Mouse (Mus musculus) heart, embryonic 14.5 days (tissue): ENCODE data around the gene Hoxa5. TPM values are rescaled to one million over a fixed set of nuclear protein-coding genes. Genes with fewer than 3 reads are reported as not detected.

Experiments used
- ATAC-seq: fragments of 200-750 bp; cut with Nextera tagmentation; 2 replicates; pipeline ENCODE4 v1.8.0; 2017; ENCODE audit warnings: low read depth, moderate TSS enrichment; ENCODE audit not compliant: insufficient number of reproducible peaks, insufficient read depth, low FRiP score
- H3K27ac ChIP-seq, 2 experiments: fragments of 200-500 bp in 1 of 2; fragments of 300-500 bp in 1 of 2; sonication (generic) in 1 of 2; replicated peaks in 1 of 2; 2 replicates each; pipeline ENCODE4 v1.5.1; 2012 to 2014; ENCODE audit warnings: low read depth in 2 of 2, low read length in 2 of 2, control low read depth in 1 of 2, mild to moderate bottlenecking in 1 of 2, mixed read lengths in 1 of 2; ENCODE audit not compliant: control insufficient read depth in 1 of 2, insufficient read depth in 1 of 2
- H3K27me3 ChIP-seq: fragments of 300-500 bp; sonication (generic); 2 replicates; pipeline ENCODE4 v1.6.1; 2014; ENCODE audit warnings: mild to moderate bottlenecking, low read length, control low read depth; ENCODE audit not compliant: control insufficient read depth, insufficient read depth
- H3K36me3 ChIP-seq: fragments of 300-500 bp; sonication (generic); 2 replicates; pipeline ENCODE4 v1.6.1; 2014; ENCODE audit warnings: mild to moderate bottlenecking, control low read depth, low read length, mixed read lengths; ENCODE audit not compliant: control insufficient read depth, insufficient read depth
- H3K4me1 ChIP-seq, 2 experiments: fragments of 200-500 bp in 1 of 2; fragments of 300-500 bp in 1 of 2; sonication (generic) in 1 of 2; 2 replicates each; pipeline ENCODE4 v1.6.1; 2012 to 2014; ENCODE audit warnings: low read length in 2 of 2, control low read depth in 1 of 2, mixed read lengths in 1 of 2; ENCODE audit not compliant: control insufficient read depth in 2 of 2, insufficient read depth in 2 of 2
- H3K4me2 ChIP-seq: fragments of 300-500 bp; sonication (generic); 2 replicates; pipeline ENCODE4 v1.6.1; 2014; ENCODE audit warnings: mild to moderate bottlenecking, low read length
- H3K4me3 ChIP-seq, 2 experiments: fragments of 200-500 bp in 1 of 2; fragments of 300-500 bp in 1 of 2; sonication (generic) in 1 of 2; 2 replicates each; pipeline ENCODE4 v1.5.1; 2012 to 2014; ENCODE audit warnings: low read length in 2 of 2, mild to moderate bottlenecking in 2 of 2, control low read depth in 1 of 2, low read depth in 1 of 2, moderate library complexity in 1 of 2; ENCODE audit not compliant: control insufficient read depth in 1 of 2, insufficient read depth in 1 of 2
- H3K9ac ChIP-seq: fragments of 300-500 bp; sonication (generic); 2 replicates; pipeline ENCODE4 v1.6.1; 2014; ENCODE audit warnings: mild to moderate bottlenecking, low read length
- H3K9me3 ChIP-seq: fragments of 300-500 bp; sonication (generic); 2 replicates; pipeline ENCODE4 v1.6.1; 2016; ENCODE audit warnings: low read length, control low read depth; ENCODE audit not compliant: control insufficient read depth
- WGBS: fragments of 180-500 bp; shearing (Covaris S2); extraction: QIAGEN DNeasy Blood & Tissue Kit; methylation state at CpG from one replicate; pipeline ENCODE4 v1.1.7; 2014; 5-methylcytosine and 5-hydroxymethylcytosine counted together
- polyA plus RNA-seq: library from polyadenylated mRNA; unstranded; fragments of >200 nt; fragmentation: Nextera tagmentation; extraction: Ambion mirVana; gene quantifications from 2 replicates; pipeline ENCODE4 v1.2.1, GENCODE M21; 2014

The Hoxa5 gene
- polyA plus RNA-seq, 1 experiment from 2014 or later, result 1.3 TPM

- Histone ChIP-seq H3K4me3 (peak within 1 kb of the TSS in 1 of 2 experiments; percentile 12; a peak in 1 of 4 replicates), H3K9ac (no peak within 1 kb of the TSS), H3K4me2 (peak within 1 kb of the TSS; percentile 14; the same call in 1 of the 2 replicates), H3K27ac (no peak within 1 kb of the TSS), H3K9me3 (no peaks in the 10 kb centered on the region), H3K4me1 (peaks cover 5 to 22% of the 10 kb centered on the region in 2 experiments; a peak in 3 of 4 replicates), H3K27me3 (peaks cover 100% of the 10 kb centered on the region), H3K36me3 (no peaks in the 10 kb centered on the region)
- no peak for ATAC-seq
- WGBS, result 2% methylated on average over 47 of the region's 47 CpGs
Measured at GRCm38 (mm10) chr6:52208072-52208867, 3.9 kb upstream of the Hoxa5 start, which contains the start of gene Hoxa6. TSS of gene Hoxa6 (minus strand) at chr6:52208722.

- H3K27ac ChIP-seq, result no peak overlapping the region
Measured at GRCm38 (mm10) chr6:52207684-52207976, 3.2 kb upstream of the Hoxa5 start.

GRCm38 (mm10) chr6:52206882-52207683 is 2.7 kb upstream of the Hoxa5 start:
- Histone ChIP-seq H3K27me3 (peaks cover 100% of the 10 kb centered on the region), H3K4me2 (no peak overlapping the region), H3K4me3 (no peak overlapping the region), H3K9me3 (no peaks in the 10 kb centered on the region), H3K4me1 (peaks cover 5 to 19% of the 10 kb centered on the region in 2 experiments; a peak in 3 of 4 replicates), H3K9ac (no peak overlapping the region), H3K27ac (no peak overlapping the region), H3K36me3 (no peaks in the 10 kb centered on the region)
- 6% methylated on average over 4 of the region's 4 CpGs for WGBS
- ATAC-seq, result no peak

More at GRCm38 (mm10) chr6:52207684-52207976, 3.2 kb upstream of the Hoxa5 start:
- peaks cover 100% of the 10 kb centered on the region for H3K27me3 ChIP-seq
- peaks cover 5 to 19% of the 10 kb centered on the region in 2 experiments; a peak in 3 of 4 replicates for H3K4me1 ChIP-seq
- no peak for ATAC-seq
- no peak overlapping the region for H3K9ac ChIP-seq
- no peaks in the 10 kb centered on the region for H3K9me3 ChIP-seq
- H3K4me2 ChIP-seq, result no peak overlapping the region
- no peaks in the 10 kb centered on the region for H3K36me3 ChIP-seq
- no peak overlapping the region for H3K4me3 ChIP-seq

GRCm38 (mm10) chr6:52205638-52206621 is 1.5 kb upstream of the Hoxa5 start:
- H3K36me3 ChIP-seq, result no peaks in the 10 kb centered on the region
- peaks cover 100% of the 10 kb centered on the region for H3K27me3 ChIP-seq
- H3K27ac ChIP-seq, result no peak overlapping the region
- peaks cover 2 to 19% of the 10 kb centered on the region in 2 experiments; a peak in 3 of 4 replicates for H3K4me1 ChIP-seq
- no peaks in the 10 kb centered on the region for H3K9me3 ChIP-seq
- no peak overlapping the region for H3K4me2 ChIP-seq
- WGBS, result 2% methylated on average over 55 of the region's 55 CpGs
- no peak overlapping the region for H3K4me3 ChIP-seq
- no peak for ATAC-seq
- H3K9ac ChIP-seq, result no peak overlapping the region

- Histone ChIP-seq H3K27ac (no peak overlapping the region), H3K9me3 (no peaks in the 10 kb centered on the region), H3K4me2 (no peak overlapping the region), H3K9ac (no peak overlapping the region), H3K27me3 (peaks cover 100% of the 10 kb centered on the region), H3K4me1 (peaks cover 2 to 19% of the 10 kb centered on the region in 2 experiments; a peak in 3 of 4 replicates), H3K36me3 (no peaks in the 10 kb centered on the region), H3K4me3 (no peak overlapping the region)
- WGBS, result 3% methylated on average over 14 of the region's 14 CpGs
- no peak for ATAC-seq
Measured at GRCm38 (mm10) chr6:52205221-52205620, 834 bp upstream of the Hoxa5 start.

GRCm38 (mm10) chr6:52203371-52204049 is 877 bp downstream of the Hoxa5 start:
- Histone ChIP-seq H3K9me3 (no peaks in the 10 kb centered on the region), H3K4me1 (peaks cover 2 to 17% of the 10 kb centered on the region in 2 experiments; a peak in 3 of 4 replicates), H3K36me3 (no peaks in the 10 kb centered on the region), H3K27me3 (peaks cover 100% of the 10 kb centered on the region), H3K9ac (peak overlapping the region; percentile 28; the same call in 1 of the 2 replicates), H3K4me3 (peak overlapping the region; percentile 33 to 36), H3K27ac (no peak overlapping the region), H3K4me2 (peak overlapping the region; percentile 59)
- 1% methylated on average over 45 of the region's 46 CpGs for WGBS
- ATAC-seq, result no peak
